11 mouse cellular contexts compared by ENCODE assay signal in genomic region chr17:5309930-5310329, GRCm38 (mm10).
DNase-seq lines count a peak whose midpoint lies in the region; ATAC-seq and TF ChIP-seq lines count a peak whose summit lies in the region.
"Had no signal": no experiment of that assay in that cellular context is flagged by ENCODE, and none has a peak within 500 bp of the region (broad histone marks: within the 10 kb centered on the region; RNA-seq: fewer than 3 reads in every experiment).

No protein-coding gene starts in this region.

- peak overlapping the region; percentile 67; the same call in 1 of the 2 replicates for H3K27ac ChIP-seq in hindbrain, embryonic 15.5 days (replicated peaks)
- H3K27ac ChIP-seq in hindbrain, embryonic 12.5 days = no peak overlapping the region
- peak overlapping the region; percentile 62 for H3K27ac ChIP-seq in forebrain, postnatal 0 days (ENCODE audit: low read depth, low read length)
- H3K27ac ChIP-seq in midbrain, embryonic 15.5 days = peak overlapping the region; percentile 64; the same call in 1 of the 2 replicates
- H3K27ac ChIP-seq: liver, embryonic 13.5 days had no signal

- 17% methylated on average over 5 of the region's 5 CpGs for WGBS in hindbrain, embryonic 15.5 days
- 62% methylated on average over 5 of the region's 5 CpGs for WGBS in hindbrain, embryonic 12.5 days
- 4% methylated on average over 5 of the region's 5 CpGs for WGBS in forebrain, postnatal 0 days
- 23% methylated on average over 5 of the region's 5 CpGs for WGBS in midbrain, embryonic 15.5 days

- H3K9ac ChIP-seq in hindbrain, embryonic 15.5 days = no peak overlapping the region
- H3K9ac ChIP-seq in hindbrain, embryonic 12.5 days = no peak overlapping the region
- no peak overlapping the region for H3K9ac ChIP-seq in forebrain, postnatal 0 days
- no peak overlapping the region for H3K9ac ChIP-seq in midbrain, embryonic 15.5 days
- H3K9ac ChIP-seq: liver, embryonic 13.5 days had no signal

- H3K4me1 ChIP-seq in hindbrain, embryonic 15.5 days (replicated peaks) = peaks cover 26% of the 10 kb centered on the region
- 0 out of 2 replicates have a peak, but pooled peaks cover 2% of the 10 kb centered on the region for H3K4me1 ChIP-seq in hindbrain, embryonic 12.5 days
- peaks cover 13% of the 10 kb centered on the region for H3K4me1 ChIP-seq in forebrain, postnatal 0 days (ENCODE audit: insufficient read depth)
- H3K4me1 ChIP-seq in midbrain, embryonic 15.5 days = peaks cover 23% of the 10 kb centered on the region
- H3K4me1 ChIP-seq: liver, embryonic 13.5 days had no signal

- ATAC-seq in hindbrain, embryonic 15.5 days (ENCODE audit: low FRiP score, low read depth) = peak; percentile 60; the same call in 1 of the 2 replicates
- ATAC-seq in hindbrain, embryonic 12.5 days (ENCODE audit: low FRiP score) = no peak
- peak; percentile 79 for ATAC-seq in forebrain, postnatal 0 days
- peak; percentile 69 for ATAC-seq in midbrain, embryonic 15.5 days (replicated peaks)
- ATAC-seq in activated CD4-positive, CD25-positive, alpha-beta regulatory T cell, adult 4 months = no peak

- no peak overlapping the region for H3K4me2 ChIP-seq in hindbrain, embryonic 15.5 days
- no peak overlapping the region for H3K4me2 ChIP-seq in hindbrain, embryonic 12.5 days (replicated peaks)
- H3K4me2 ChIP-seq in forebrain, postnatal 0 days (ENCODE audit: low read depth) = no peak overlapping the region
- no peak overlapping the region for H3K4me2 ChIP-seq in midbrain, embryonic 15.5 days
- H3K4me2 ChIP-seq: liver, embryonic 13.5 days had no signal

- TF ChIP-seq CTCF in forebrain, postnatal 0 days (IDR thresholded peaks at IDR 0.05; ENCODE audit: low read depth) = no peak

- no peaks in the 10 kb centered on the region for H3K9me3 ChIP-seq in hindbrain, embryonic 15.5 days
- no peaks in the 10 kb centered on the region for H3K9me3 ChIP-seq in hindbrain, embryonic 12.5 days (replicated peaks)
- no peaks in the 10 kb centered on the region for H3K9me3 ChIP-seq in forebrain, postnatal 0 days (ENCODE audit: low read length)
- no peaks in the 10 kb centered on the region for H3K9me3 ChIP-seq in midbrain, embryonic 15.5 days
- H3K9me3 ChIP-seq: liver, embryonic 13.5 days had no signal

- H3K27me3 ChIP-seq in hindbrain, embryonic 15.5 days = no peaks in the 10 kb centered on the region
- no peaks in the 10 kb centered on the region for H3K27me3 ChIP-seq in hindbrain, embryonic 12.5 days
- no peaks in the 10 kb centered on the region for H3K27me3 ChIP-seq in forebrain, postnatal 0 days (ENCODE audit: insufficient read depth, low read length)
- H3K27me3 ChIP-seq in midbrain, embryonic 15.5 days (replicated peaks) = no peaks in the 10 kb centered on the region
- H3K27me3 ChIP-seq: liver, embryonic 13.5 days had no signal

- DNase-seq in brain, adult 2 months (ENCODE audit: low read depth, low spot score) = peak; percentile 51
- no peak for DNase-seq in forebrain, postnatal 0 days
- no peak for DNase-seq in right cerebral cortex, adult 2 months (ENCODE audit: low spot score in 2 of 2)
- no peak for DNase-seq in testis, postnatal 14 days (ENCODE audit: low spot score)
- DNase-seq: gastrocnemius, postnatal 25 days; kidney, adult 18-20 months; liver, embryonic 13.5 days had no signal

- H3K4me3 ChIP-seq in hindbrain, embryonic 15.5 days = no peak overlapping the region
- no peak overlapping the region for H3K4me3 ChIP-seq in hindbrain, embryonic 12.5 days
- H3K4me3 ChIP-seq in forebrain, postnatal 0 days (ENCODE audit: low read depth, low read length) = no peak overlapping the region
- no peak overlapping the region for H3K4me3 ChIP-seq in midbrain, embryonic 15.5 days
- H3K4me3 ChIP-seq: liver, embryonic 13.5 days had no signal

- peaks cover 6% of the 10 kb centered on the region; the same call in 1 of the 2 replicates for H3K36me3 ChIP-seq in hindbrain, embryonic 15.5 days
- H3K36me3 ChIP-seq in hindbrain, embryonic 12.5 days = peaks cover 31% of the 10 kb centered on the region
- H3K36me3 ChIP-seq in forebrain, postnatal 0 days (ENCODE audit: insufficient read depth) = peaks cover 24% of the 10 kb centered on the region
- no peaks in the 10 kb centered on the region for H3K36me3 ChIP-seq in midbrain, embryonic 15.5 days (replicated peaks)

Comparison
In these comparisons a context has a peak if more than half of its experiments do, and no peak if none do; other contexts are left out.
1. ATAC-seq: peak in hindbrain, embryonic 15.5 days (single experiment), forebrain, postnatal 0 days (single experiment) and midbrain, embryonic 15.5 days (single experiment); none in hindbrain, embryonic 12.5 days (single experiment) and activated CD4-positive, CD25-positive, alpha-beta regulatory T cell, adult 4 months (single experiment).